Mouse (Mus musculus): ENCODE results near the gene Ccnb1ip1. TPM values are rescaled to one million over a fixed set of nuclear protein-coding genes. Genes with fewer than 3 reads are reported as not detected.

The Ccnb1ip1 gene
- 2.6 TPM in 1 of 4 replicates, not detected in the others for total RNA-seq (2023)

GRCm38 (mm10) chr14:50807487-50808072 is at the start of gene Ccnb1ip1, which contains the start of gene Parp2:
TSS of gene Ccnb1ip1 (minus strand) at chr14:50807732.
TSS of gene Parp2 (plus strand) at chr14:50807841.

GRCm38 (mm10) chr14:50785251-50785637 is 22.3 kb downstream of the Ccnb1ip1 start, which contains the start of gene Ttc5:
TSS of gene Ttc5 (minus strand) at chr14:50785519.

GRCm38 (mm10) chr14:50744994-50745393 is 62.5 kb downstream of the Ccnb1ip1 start, which contains the start of gene Olfr749:
TSS of gene Olfr749 (minus strand) at chr14:50745094.

Other genes with a start within 250 kb of the Ccnb1ip1 start
- not detected in 4 replicates for gene Olfr744, start 192.9 kb downstream of the Ccnb1ip1 start, total RNA-seq (2023)
- gene Olfr745, start 168.3 kb downstream of the Ccnb1ip1 start, total RNA-seq (2023), result not detected in 4 replicates
- not detected in 4 replicates for gene Olfr746, start 160.6 kb downstream of the Ccnb1ip1 start, total RNA-seq (2023)
- gene Olfr747, start 114.5 kb downstream of the Ccnb1ip1 start, total RNA-seq (2023), result not detected in 4 replicates
- gene Olfr748, start 100.4 kb downstream of the Ccnb1ip1 start, total RNA-seq (2023), result not detected in 4 replicates
- gene Olfr749, start 62.6 kb downstream of the Ccnb1ip1 start, total RNA-seq (2023), result not detected in 4 replicates
- gene Ttc5, start 22.2 kb downstream of the Ccnb1ip1 start, total RNA-seq (2023), result 79.5 to 92.1 TPM (median 87.1 TPM) in 4 replicates
- 58.4 to 66.1 TPM (median 62.7 TPM) in 4 replicates for gene Parp2, start 109 bp upstream of the Ccnb1ip1 start, total RNA-seq (2023)
- gene Tep1, start 62.8 kb upstream of the Ccnb1ip1 start, total RNA-seq (2023), result 42.8 to 52.8 TPM (median 52.1 TPM) in 4 replicates
- gene Klhl33, start 89.8 kb upstream of the Ccnb1ip1 start, total RNA-seq (2023), result not detected in 4 replicates
- gene Osgep, start 117.2 kb upstream of the Ccnb1ip1 start, total RNA-seq (2023), result 53.0 to 57.1 TPM (median 55.7 TPM) in 4 replicates
- 45.0 to 50.7 TPM (median 48.6 TPM) in 4 replicates for gene Apex1, start 117.2 kb upstream of the Ccnb1ip1 start, total RNA-seq (2023)
- gene Pip4p1, start 123.1 kb upstream of the Ccnb1ip1 start, total RNA-seq (2023), result 218 to 233 TPM (median 228 TPM) in 4 replicates
- gene Pnp, start 123.3 kb upstream of the Ccnb1ip1 start, total RNA-seq (2023), result 35.7 to 39.8 TPM (median 38.4 TPM) in 4 replicates
- 15.8 to 34.1 TPM (median 21.0 TPM) in 4 replicates for gene Gm49342, start 136.8 kb upstream of the Ccnb1ip1 start, total RNA-seq (2023)
- gene Pnp2, start 148.3 kb upstream of the Ccnb1ip1 start, total RNA-seq (2023), result 1.6 to 3.2 TPM (median 1.8 TPM) in 3 of 4 replicates, not detected in the other
- gene Rnase10, start 200.0 kb upstream of the Ccnb1ip1 start, total RNA-seq (2023), result not detected in 4 replicates
- gene Rnase9, start 234.1 kb upstream of the Ccnb1ip1 start, total RNA-seq (2023), result not detected in 4 replicates
- not detected in 4 replicates for gene Rnase11, start 242.4 kb upstream of the Ccnb1ip1 start, total RNA-seq (2023)
- gene Rnase12, start 249.9 kb upstream of the Ccnb1ip1 start, total RNA-seq (2023), result 1.2 to 1.6 TPM (median 1.6 TPM) in 3 of 4 replicates, not detected in the other

Data from B cell, adult 62 days (primary cell).